Mouse (Mus musculus): ENCODE results near the gene Pan3. TPM values are rescaled to one million over a fixed set of nuclear protein-coding genes. Genes with fewer than 3 reads are reported as not detected.
A peak's percentile ranks its signal among the peaks of the same experiment; 100 is the strongest.

Pan3 gene
- 73.7 and 77.6 TPM in 2 replicates for polyA plus RNA-seq (2015; fragmentation: Nextera tagmentation; extraction: Ambion mirVana)

GRCm38 (mm10) chr5:147429535-147430305, at the start of gene Pan3:
Pan3 (plus strand) TSS chr5:147430161.
- H3K9ac ChIP-seq, result peak within 1 kb of the TSS; percentile 97
- no peaks in the 10 kb centered on the region for H3K9me3 ChIP-seq (replicated peaks)
- H3K4me2 ChIP-seq, result peak within 1 kb of the TSS; percentile 64
- H3K4me1 ChIP-seq, result peaks cover 36% of the 10 kb centered on the region
- H3K4me3 ChIP-seq (replicated peaks), result peak within 1 kb of the TSS; percentile 85
- peaks cover 7% of the 10 kb centered on the region; the same call in 1 of the 2 replicates for H3K36me3 ChIP-seq
- under 1% methylated on average over 50 of the region's 51 CpGs for WGBS
- H3K27me3 ChIP-seq, result no peaks in the 10 kb centered on the region
- peak within 1 kb of the TSS; percentile 99 for H3K27ac ChIP-seq
- peak; percentile 92 for ATAC-seq (replicated peaks; ENCODE audit: low FRiP score)

- ATAC-seq (replicated peaks; ENCODE audit: low FRiP score), result no peak
- no peaks in the 10 kb centered on the region for H3K9me3 ChIP-seq (replicated peaks)
- no peak overlapping the region for H3K4me3 ChIP-seq (replicated peaks)
- no peaks in the 10 kb centered on the region for H3K27me3 ChIP-seq
- H3K4me1 ChIP-seq, result no peaks in the 10 kb centered on the region
- WGBS, result 82% methylated on average over 10 of the region's 10 CpGs
- H3K36me3 ChIP-seq, result no peaks in the 10 kb centered on the region
- no peak overlapping the region for H3K4me2 ChIP-seq
- no peak overlapping the region for H3K27ac ChIP-seq
- no peak overlapping the region for H3K9ac ChIP-seq
Observed at GRCm38 (mm10) chr5:147381396-147381795, 48.6 kb upstream of the Pan3 start.

GRCm38 (mm10) chr5:147386865-147387264, 43.1 kb upstream of the Pan3 start:
- no peak overlapping the region for H3K4me2 ChIP-seq
- H3K9me3 ChIP-seq (replicated peaks), result no peaks in the 10 kb centered on the region
- no peaks in the 10 kb centered on the region for H3K27me3 ChIP-seq
- no peak overlapping the region for H3K4me3 ChIP-seq (replicated peaks)
- 82% methylated on average over 13 of the region's 13 CpGs for WGBS
- no peak overlapping the region for H3K9ac ChIP-seq
- no peaks in the 10 kb centered on the region for H3K4me1 ChIP-seq
- no peak for ATAC-seq (replicated peaks; ENCODE audit: low FRiP score)
- no peaks in the 10 kb centered on the region for H3K36me3 ChIP-seq
- no peak overlapping the region for H3K27ac ChIP-seq

- Histone ChIP-seq H3K9ac (no peak overlapping the region), H3K27ac (no peak overlapping the region), H3K36me3 (no peaks in the 10 kb centered on the region), H3K27me3 (no peaks in the 10 kb centered on the region), H3K4me2 (no peak overlapping the region), H3K4me1 (no peaks in the 10 kb centered on the region), H3K9me3 (replicated peaks) (no peaks in the 10 kb centered on the region), H3K4me3 (replicated peaks) (no peak overlapping the region)
- ATAC-seq (replicated peaks; ENCODE audit: low FRiP score), result no peak
- WGBS, result 79% methylated on average over 9 of the region's 9 CpGs
Observed at GRCm38 (mm10) chr5:147388376-147389008, 41.5 kb upstream of the Pan3 start.

- H3K9ac ChIP-seq, result no peak overlapping the region
- H3K27ac ChIP-seq, result no peak overlapping the region
- H3K4me3 ChIP-seq (replicated peaks), result no peak overlapping the region
- H3K4me1 ChIP-seq, result no peaks in the 10 kb centered on the region
- 86% methylated on average over 5 of the region's 5 CpGs for WGBS
- H3K27me3 ChIP-seq, result no peaks in the 10 kb centered on the region
- no peaks in the 10 kb centered on the region for H3K9me3 ChIP-seq (replicated peaks)
- H3K36me3 ChIP-seq, result no peaks in the 10 kb centered on the region
- no peak for ATAC-seq (replicated peaks; ENCODE audit: low FRiP score)
- no peak overlapping the region for H3K4me2 ChIP-seq
Observed at GRCm38 (mm10) chr5:147389052-147389451, 40.9 kb upstream of the Pan3 start.

GRCm38 (mm10) chr5:147390772-147391171, 39.2 kb upstream of the Pan3 start:
- Histone ChIP-seq H3K4me2 (no peak overlapping the region), H3K27ac (no peak overlapping the region), H3K27me3 (no peaks in the 10 kb centered on the region), H3K4me1 (no peaks in the 10 kb centered on the region), H3K9me3 (replicated peaks) (0 out of 2 replicates have a peak, but pooled peaks cover 5% of the 10 kb centered on the region), H3K36me3 (no peaks in the 10 kb centered on the region), H3K4me3 (replicated peaks) (no peak overlapping the region), H3K9ac (no peak overlapping the region)
- no peak for ATAC-seq (replicated peaks; ENCODE audit: low FRiP score)
- 62% methylated on average over 2 of the region's 2 CpGs for WGBS

GRCm38 (mm10) chr5:147392667-147393213, 37.2 kb upstream of the Pan3 start:
- H3K36me3 ChIP-seq, result no peaks in the 10 kb centered on the region
- ATAC-seq (replicated peaks; ENCODE audit: low FRiP score), result no peak
- peaks cover 9% of the 10 kb centered on the region for H3K27me3 ChIP-seq
- H3K9me3 ChIP-seq (replicated peaks), result 0 out of 2 replicates have a peak, but pooled peaks cover 5% of the 10 kb centered on the region
- no peak overlapping the region for H3K27ac ChIP-seq
- H3K9ac ChIP-seq, result no peak overlapping the region
- H3K4me1 ChIP-seq, result no peaks in the 10 kb centered on the region
- WGBS, result 76% methylated on average over 12 of the region's 12 CpGs
- no peak overlapping the region for H3K4me2 ChIP-seq
- no peak overlapping the region for H3K4me3 ChIP-seq (replicated peaks)

GRCm38 (mm10) chr5:147395050-147395449, 34.9 kb upstream of the Pan3 start:
- 19% methylated on average over 1 of the region's 1 CpGs for WGBS
- no peak for ATAC-seq (replicated peaks; ENCODE audit: low FRiP score)
- H3K4me3 ChIP-seq (replicated peaks), result no peak overlapping the region
- no peak overlapping the region for H3K4me2 ChIP-seq
- H3K36me3 ChIP-seq, result no peaks in the 10 kb centered on the region
- peaks cover 4% of the 10 kb centered on the region for H3K4me1 ChIP-seq
- 0 out of 2 replicates have a peak, but pooled peaks cover 5% of the 10 kb centered on the region for H3K9me3 ChIP-seq (replicated peaks)
- H3K9ac ChIP-seq, result no peak overlapping the region
- H3K27me3 ChIP-seq, result peaks cover 32% of the 10 kb centered on the region
- no peak overlapping the region for H3K27ac ChIP-seq

- Histone ChIP-seq H3K36me3 (no peaks in the 10 kb centered on the region), H3K27ac (no peak within 1 kb of the TSS), H3K9me3 (replicated peaks) (0 out of 2 replicates have a peak, but pooled peaks cover 1% of the 10 kb centered on the region), H3K4me3 (replicated peaks) (peak within 1 kb of the TSS; percentile 46), H3K9ac (peak within 1 kb of the TSS; percentile 22; the same call in 1 of the 2 replicates), H3K4me1 (peaks cover 16% of the 10 kb centered on the region), H3K27me3 (peaks cover 56% of the 10 kb centered on the region), H3K4me2 (peak within 1 kb of the TSS; percentile 80)
- peak; percentile 96 for ATAC-seq (replicated peaks; ENCODE audit: low FRiP score)
- under 1% methylated on average over 54 of the region's 56 CpGs for WGBS
Observed at GRCm38 (mm10) chr5:147399843-147400504, 30.0 kb upstream of the Pan3 start, which contains the start of gene Flt3. Flt3 (minus strand) TSS chr5:147400489.

- Histone ChIP-seq H3K27me3 (peaks cover 56% of the 10 kb centered on the region), H3K9ac (peak overlapping the region; percentile 22; the same call in 1 of the 2 replicates), H3K9me3 (replicated peaks) (no peaks in the 10 kb centered on the region), H3K4me3 (replicated peaks) (peak overlapping the region; percentile 46), H3K4me1 (peaks cover 16% of the 10 kb centered on the region), H3K36me3 (no peaks in the 10 kb centered on the region), H3K27ac (no peak overlapping the region), H3K4me2 (peak overlapping the region; percentile 80)
- peak; percentile 41; the same call in 1 of the 2 replicates for ATAC-seq (replicated peaks; ENCODE audit: low FRiP score)
- 1% methylated on average over 17 of the region's 17 CpGs for WGBS
Observed at GRCm38 (mm10) chr5:147400505-147400979, 29.4 kb upstream of the Pan3 start.

GRCm38 (mm10) chr5:147401024-147401423, 28.9 kb upstream of the Pan3 start:
- no peak overlapping the region for H3K27ac ChIP-seq
- no peaks in the 10 kb centered on the region for H3K36me3 ChIP-seq
- peak overlapping the region; percentile 80 for H3K4me2 ChIP-seq
- WGBS, result 25% methylated on average over 11 of the region's 11 CpGs
- H3K4me1 ChIP-seq, result peaks cover 16% of the 10 kb centered on the region
- H3K9me3 ChIP-seq (replicated peaks), result no peaks in the 10 kb centered on the region
- no peak for ATAC-seq (replicated peaks; ENCODE audit: low FRiP score)
- no peak overlapping the region for H3K9ac ChIP-seq
- peaks cover 56% of the 10 kb centered on the region for H3K27me3 ChIP-seq
- peak overlapping the region; percentile 46 for H3K4me3 ChIP-seq (replicated peaks)

Measured in kidney, embryonic 15.5 days (tissue).